Mouse (Mus musculus) left cerebral cortex, postnatal 4 days (tissue): ENCODE data around the gene Zbtb16. TPM values are rescaled to one million over a fixed set of nuclear protein-coding genes. Genes with fewer than 3 reads are reported as not detected.
A peak's percentile ranks its signal among the peaks of the same experiment; 100 is the strongest.

Source experiments
- DNase-seq: peaks from one replicate; pipeline ENCODE4 v3.0.0-alpha.2; 2022
- intact Hi-C: fragments of 180-260 bp; cut with DNase I; formaldehyde crosslinking; loops from one replicate; pipeline ENCODE4 v1.15.1; 2025
- total RNA-seq, 2 experiments: library from RNA; stranded (reverse); gene quantifications; 2 replicates each; pipeline ENCODE4 v1.2.3; 2021

Gene Zbtb16
- total RNA-seq, 2 experiments from 2014 or later: 28.9 to 29.6 TPM

DNA sequence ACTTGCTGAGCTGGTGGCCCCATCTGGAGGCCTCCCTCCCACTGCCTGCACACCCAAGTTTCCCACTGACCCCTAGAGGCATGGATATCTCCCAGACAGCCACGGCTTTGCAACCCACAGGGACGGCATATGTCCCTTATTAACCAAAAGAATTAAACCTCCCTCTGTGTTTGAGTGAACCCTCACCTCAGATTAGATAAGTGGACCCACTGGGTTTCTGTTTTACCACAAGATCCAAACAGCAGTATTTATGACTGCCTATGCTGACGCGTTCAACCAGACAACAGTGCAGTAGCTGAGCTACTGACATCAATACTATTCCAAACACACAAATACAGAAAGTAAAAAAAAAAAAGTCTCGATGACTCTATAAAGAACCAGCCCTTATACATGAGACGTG, 29.4 kb downstream of the Zbtb16 start:
- DNase-seq: no peak
- intact Hi-C loops: no loop called here

DNA sequence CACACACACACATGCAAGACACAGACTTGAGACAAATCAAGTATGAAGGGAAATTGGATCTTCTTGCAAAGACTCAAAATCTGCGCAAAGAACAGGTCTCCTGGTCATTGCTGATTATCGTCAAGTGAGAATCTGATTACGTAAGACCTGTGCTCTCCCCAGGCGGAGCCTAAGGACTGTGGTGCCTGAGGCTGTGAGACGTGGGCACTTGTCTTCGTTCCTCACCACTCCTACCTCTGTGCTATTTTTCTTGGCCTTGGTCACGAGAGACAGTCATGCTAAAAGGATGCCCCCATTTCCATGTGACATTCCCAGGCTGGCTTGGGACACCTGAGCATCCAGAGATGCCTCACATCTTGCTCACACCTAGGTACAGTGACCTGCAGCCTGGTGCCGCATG, 30.2 kb downstream of the Zbtb16 start:
- intact Hi-C loops: no loop called here
- DNase-seq: no peak

DNA sequence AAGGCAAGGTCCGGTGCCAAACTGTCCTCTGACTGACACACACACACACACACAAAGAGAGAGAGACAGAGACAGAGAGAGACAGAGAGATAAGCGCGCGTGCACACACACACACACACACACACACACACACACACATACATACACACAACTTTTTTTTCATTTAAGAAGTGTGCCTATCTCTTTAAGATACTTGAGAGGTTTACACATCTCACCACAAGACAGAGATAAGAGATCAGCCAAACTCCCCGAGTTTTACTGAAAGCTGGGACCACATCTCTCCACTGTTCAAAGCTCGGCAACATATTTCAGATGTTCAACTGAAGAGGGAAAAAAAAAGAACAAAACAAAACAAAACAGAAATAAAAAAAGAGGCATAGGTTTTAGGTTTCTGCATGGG, 31.5 kb downstream of the Zbtb16 start:
- intact Hi-C loops: no loop called here

DNA sequence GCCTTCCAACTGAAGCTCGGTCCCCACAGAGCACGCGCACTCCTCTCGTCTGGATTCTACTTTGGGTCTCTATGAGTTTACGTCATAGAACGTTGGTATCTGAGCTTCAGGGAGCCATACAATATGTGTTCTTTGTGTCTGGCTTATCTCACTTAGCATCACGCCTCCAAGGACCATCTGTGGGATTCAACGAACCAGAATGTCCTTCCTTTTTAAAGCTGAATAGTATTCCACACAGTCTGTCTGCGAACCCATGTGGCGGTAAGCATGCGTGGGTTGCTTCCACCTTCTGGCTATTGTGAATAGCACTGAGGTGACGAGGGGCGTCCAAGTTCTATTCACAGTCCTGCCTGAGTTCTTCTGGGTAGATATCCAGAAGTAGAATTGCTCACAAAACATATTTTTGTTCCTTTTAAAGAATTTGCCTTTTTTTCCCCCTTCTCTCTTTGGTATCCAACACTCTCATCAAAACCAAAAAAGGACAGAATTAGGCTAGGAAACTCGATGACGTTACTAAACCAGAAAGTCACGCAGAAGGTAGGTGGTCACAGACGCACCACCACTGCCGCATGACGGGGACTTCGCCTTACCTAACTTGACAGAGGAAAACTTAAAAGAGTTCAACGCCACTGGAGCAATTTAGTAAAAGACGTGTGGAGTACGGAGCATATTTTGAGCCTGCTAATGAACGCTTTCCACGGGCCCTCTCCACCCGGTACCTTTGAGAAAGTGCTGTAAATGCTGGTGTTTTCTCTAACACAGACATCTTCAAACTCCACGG, 32.4 kb downstream of the Zbtb16 start:
- intact Hi-C loops: no loop called here
- no peak for DNase-seq

More for the DNA sequence above, 31.5 kb downstream of the Zbtb16 start:
- DNase-seq: no peak

DNA sequence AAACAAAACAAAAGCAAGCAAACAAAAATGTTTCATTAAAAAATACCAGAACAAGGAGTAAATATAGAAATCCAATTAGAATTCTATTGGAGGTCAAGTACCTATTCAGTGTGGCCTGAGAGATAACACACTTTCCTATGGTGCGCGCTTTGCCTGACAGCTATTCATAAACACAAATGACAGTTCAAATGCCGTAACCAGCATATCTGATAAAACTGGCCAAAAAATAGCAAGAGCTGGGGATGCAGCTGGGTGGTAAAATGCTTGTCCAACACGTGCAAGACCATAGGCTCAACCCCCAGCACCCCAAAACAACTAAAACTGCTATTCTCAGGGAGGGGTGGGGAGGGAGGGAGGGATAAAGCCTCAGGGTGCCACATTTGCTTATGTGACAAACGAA, 33.6 kb downstream of the Zbtb16 start:
- no peak for DNase-seq
- intact Hi-C loops: no loop called here

DNA sequence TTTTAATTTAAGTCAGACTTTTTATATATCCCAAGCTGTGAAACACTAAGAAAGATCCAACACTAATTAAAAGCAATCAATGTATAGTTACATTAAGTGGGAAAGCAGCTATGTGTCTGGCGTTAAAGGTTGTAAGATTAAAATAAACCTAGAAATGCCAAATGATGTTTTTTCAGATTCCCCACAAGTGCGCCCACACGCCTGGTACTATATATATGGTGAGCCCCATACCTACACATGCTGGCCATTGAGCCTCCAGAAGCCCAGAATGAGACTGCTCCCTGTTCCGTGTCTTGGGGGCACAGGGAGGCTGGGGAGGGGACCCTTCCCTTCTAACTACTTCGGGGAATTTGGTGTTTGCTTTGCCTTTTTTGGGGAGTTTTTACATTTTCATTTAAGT, 34.7 kb downstream of the Zbtb16 start:
- intact Hi-C loops: no loop called here
- no peak for DNase-seq

DNA sequence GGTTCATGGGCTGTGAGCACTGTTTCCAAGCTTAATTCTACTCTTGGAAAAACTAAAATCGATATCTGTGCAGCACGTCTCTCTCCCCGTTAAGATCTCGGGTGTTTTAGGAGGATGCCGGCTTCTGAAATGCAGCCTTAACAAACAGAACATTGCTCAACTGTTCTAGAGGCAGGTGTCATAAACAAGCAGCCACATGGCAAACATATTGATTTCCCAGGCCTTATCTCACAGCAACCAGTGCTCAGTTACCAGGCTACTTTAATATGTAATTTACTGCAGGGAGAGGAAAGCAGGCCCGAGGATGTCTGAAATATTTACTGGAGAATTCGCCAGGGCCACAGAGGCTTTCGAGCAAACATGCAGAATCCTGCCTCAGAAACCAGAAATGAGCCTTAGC, 35.4 kb downstream of the Zbtb16 start:
- no peak for DNase-seq
- intact Hi-C loops: no loop called here

DNA sequence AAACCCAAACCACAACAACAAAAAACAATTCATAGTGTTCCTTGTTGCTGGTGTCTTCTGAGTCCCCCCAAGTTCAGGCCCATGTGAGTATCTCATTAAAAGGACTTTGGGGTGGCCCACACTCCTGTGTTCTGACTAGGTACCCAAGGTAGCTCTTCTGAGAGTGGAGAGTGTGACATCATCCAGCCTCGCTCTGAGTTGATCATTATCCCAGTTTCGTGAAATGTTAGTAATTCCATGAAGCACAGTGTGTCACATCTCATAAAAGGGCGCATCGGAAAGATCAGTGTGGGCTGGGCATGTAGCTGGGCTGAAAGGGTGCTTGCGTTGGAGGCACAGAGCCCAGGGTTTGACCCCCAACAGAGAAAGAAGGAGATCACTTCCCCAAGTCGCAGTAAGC, 38.0 kb downstream of the Zbtb16 start:
- intact Hi-C loops: no loop called here

DNA sequence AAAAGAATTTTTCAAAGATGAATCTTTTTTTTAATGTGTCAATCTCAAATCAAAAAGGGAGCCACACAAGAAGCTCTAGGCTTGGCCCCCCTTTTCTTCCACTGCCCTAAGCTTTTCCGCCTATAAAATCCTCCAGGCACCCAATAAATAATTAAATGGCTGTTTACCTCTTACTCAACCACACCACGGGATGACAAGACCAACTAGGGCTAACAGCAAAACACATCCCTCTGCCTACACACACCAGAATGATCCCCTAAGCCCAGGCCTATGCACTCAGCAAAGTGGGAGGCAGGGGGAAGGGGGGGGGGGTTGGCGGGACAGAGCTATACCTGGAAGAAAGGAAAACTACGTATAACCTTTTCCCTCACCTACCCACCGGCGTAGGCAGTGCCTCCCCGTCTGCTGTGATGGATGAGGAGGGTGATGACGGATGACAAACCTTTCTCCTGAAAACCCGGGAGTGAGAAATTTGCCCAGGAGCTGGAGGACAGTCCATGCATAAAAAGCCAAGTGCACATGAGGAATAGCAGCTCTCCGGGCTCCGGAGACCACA, 39.7 kb downstream of the Zbtb16 start:
- no peak for DNase-seq
- intact Hi-C loops: no loop called here

More for the DNA sequence above, 38.0 kb downstream of the Zbtb16 start:
- no peak for DNase-seq

DNA sequence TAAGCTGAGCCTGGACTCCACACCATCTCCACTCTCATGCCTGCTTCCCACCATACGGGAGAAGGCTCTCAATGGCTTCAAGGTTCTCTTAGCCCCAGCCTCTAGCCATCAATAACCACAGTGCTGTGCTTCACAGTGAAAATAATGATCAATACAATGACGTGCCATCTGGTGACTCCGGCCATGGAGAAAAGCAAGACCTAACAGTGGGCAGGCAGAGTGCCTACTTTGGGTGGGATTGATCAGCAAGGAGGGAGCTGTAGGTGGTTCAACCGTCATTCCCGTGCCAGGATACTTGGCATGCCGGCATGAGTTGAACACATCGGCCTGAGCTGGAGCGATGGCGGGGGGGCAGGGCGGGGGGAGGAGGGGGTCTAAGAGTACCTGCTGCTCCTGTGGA, 40.3 kb downstream of the Zbtb16 start:
- no peak for DNase-seq
- intact Hi-C loops: no loop called here

DNA sequence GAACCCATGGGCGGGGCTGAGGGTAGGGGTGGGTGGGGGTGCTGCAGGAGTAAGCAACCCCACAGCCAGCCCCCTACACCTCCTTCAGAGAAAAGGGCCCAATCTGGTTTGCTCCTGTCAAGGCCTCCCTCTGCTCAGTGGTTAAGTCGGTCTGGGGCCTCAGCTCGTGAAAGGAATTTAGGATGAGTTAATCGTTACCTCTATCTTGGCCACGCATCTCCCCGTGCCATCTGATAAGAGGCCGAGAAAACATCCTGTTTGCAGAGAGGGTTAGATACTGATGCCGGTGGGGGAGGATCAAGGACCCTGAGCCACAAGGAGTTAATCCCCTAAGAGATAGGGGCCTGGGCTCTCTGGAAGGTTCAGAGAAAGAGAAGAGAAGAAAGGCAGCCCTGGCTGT, 40.9 kb downstream of the Zbtb16 start:
- intact Hi-C loops: no loop called here
- DNase-seq: no peak

DNA sequence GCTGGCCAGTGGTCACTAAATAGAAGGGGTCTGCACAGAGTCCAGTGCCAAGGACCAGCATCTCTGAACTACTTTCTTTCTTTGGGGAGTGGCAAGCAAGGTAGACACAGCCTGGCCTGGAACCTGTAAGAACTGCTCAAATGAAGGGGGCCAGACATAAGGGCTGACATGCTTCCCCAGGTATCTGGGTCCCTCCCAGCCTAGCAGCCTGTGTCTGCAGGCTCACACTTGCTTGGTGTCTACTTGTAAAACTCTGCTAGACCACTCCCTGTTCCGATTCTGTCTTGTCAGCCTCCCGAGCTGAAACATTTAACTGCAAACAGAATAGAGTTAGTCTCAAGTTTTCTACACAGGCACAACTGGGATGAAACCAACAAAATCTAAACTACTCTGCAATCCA, 41.6 kb downstream of the Zbtb16 start:
- no peak for DNase-seq

DNA sequence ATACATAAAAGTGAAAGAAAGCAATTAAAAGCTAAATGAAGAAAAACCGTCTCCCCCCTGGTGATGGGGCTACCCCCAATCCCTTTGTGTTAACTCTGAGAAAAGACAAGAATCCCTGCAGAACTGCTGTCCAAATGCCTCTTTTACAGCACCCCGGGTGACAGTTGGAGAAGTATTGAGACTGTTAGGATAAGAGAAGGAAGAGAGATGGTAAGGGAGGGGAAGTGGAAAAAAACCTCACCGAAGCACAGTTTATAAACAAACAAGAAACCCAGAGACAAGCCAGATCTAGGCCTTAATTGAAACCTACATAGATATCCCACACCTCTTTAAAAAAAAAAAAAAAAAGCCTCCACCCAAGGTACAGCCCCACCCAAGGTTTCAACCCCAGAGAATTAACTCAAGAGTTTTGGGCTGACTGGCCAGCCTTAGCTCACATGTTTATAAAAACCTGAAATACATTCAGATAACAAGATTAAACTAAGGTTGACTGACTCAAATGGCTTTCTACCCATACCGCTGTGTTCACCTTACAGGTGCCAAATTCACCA, 42.3 kb downstream of the Zbtb16 start:
- DNase-seq: no peak
- intact Hi-C loops: no loop called here

More for the DNA sequence above, 41.6 kb downstream of the Zbtb16 start:
- intact Hi-C loops: no loop called here

DNA sequence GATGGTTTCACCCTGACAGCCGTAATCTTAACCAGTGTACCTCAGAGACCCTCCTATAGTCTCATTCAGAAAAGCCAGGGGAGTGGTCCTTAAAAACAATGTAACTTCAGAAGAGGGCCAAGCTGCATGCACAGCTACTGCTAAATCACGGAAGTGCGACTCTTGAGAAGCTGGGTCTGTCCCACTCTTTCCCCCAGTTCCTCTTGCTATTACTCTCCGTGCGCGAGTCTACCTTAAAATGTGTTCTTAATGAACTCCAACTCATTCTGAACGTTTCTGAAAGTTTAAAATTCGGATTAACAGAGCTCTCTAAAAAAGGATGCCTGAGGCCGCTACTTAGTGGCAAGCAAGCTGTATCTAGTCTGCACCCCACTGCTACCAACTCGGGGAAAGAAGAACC, 45.4 kb downstream of the Zbtb16 start:
- DNase-seq: no peak
- intact Hi-C loops: no loop called here

DNA sequence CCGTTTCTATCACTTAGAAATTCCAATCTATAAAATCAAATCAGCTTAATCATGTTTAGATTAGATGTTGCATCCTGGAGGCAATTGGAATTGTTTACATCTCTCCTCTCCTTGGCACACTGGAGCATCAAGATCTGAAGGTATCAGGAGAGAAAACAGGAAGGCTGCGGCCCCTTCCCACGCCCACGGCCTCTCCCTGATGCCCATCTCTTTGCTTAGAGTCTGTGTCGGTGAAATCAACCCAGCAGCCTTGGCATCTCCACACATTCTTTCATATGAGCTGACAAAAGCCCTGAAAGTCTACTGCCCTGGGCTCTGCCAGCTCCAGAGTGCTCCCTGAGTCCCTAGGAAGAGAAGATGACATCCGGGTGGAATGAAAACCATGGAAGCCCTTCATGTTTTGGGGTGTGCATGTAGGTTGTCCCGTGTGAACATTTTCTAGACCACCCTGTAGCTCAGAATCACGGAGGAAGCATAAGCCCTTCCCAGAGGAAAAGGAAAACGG, 48.1 kb downstream of the Zbtb16 start:
- DNase-seq: no peak
- intact Hi-C loops: no loop called here

DNA sequence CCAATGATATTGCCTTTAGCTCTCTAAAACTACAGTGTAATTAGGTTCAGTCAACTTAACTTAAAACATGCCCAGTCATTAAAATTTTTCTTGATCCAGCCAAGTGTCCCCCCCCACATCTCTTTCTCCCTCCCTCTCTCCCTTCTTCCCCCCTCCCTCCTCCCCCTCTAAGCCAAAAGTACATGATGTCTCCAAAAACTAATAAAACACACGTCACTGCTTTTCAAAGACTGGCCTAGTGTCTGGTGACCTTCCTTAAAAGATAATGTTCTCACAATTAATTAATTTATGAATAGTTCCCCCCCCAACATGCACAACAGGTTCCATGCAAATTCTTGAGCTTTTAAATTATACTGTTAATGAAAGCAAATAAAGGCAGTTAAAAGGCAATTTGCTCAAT, 48.7 kb downstream of the Zbtb16 start:
- intact Hi-C loops: no loop called here
- DNase-seq: no peak

DNA sequence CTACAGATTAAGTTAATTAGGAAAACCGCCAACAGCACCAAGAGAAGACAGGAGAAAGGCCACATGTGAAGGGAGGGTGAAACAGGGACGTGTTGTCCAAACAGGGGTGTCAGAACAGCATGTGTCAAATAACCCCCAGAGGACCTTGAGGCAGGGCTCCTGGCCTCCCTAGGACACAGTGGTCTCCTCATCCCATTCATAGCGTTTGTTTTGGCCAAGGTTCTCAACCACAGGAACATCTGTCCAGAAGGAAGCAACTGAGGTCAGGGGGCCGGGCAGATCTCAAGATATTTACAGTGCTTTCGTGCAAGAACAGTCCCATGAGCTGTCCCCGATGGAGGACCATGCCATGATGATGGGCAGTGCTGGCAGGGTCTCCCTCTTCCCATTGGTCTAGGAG, 49.2 kb downstream of the Zbtb16 start:
- intact Hi-C loops: no loop called here
- no peak for DNase-seq

DNA sequence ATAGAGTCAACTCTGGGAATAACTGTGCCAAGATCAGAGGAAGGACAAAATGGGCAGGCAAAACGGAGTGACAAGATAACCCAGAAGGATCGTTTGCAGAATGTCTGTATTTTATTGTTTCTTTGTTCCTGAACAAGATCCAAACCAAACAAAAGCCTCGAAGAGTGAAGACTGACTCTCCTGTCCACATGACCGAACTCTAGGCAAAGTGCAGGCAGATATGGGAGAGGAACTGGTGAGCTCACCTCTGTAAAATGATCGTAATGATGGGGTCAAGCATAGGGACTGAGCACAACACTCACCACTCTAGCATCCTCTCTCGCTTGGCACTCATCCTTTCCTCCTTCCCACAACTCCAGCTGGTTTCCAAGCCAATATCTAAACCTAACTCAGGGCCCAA, 51.1 kb downstream of the Zbtb16 start:
- intact Hi-C loops: no loop called here

DNA sequence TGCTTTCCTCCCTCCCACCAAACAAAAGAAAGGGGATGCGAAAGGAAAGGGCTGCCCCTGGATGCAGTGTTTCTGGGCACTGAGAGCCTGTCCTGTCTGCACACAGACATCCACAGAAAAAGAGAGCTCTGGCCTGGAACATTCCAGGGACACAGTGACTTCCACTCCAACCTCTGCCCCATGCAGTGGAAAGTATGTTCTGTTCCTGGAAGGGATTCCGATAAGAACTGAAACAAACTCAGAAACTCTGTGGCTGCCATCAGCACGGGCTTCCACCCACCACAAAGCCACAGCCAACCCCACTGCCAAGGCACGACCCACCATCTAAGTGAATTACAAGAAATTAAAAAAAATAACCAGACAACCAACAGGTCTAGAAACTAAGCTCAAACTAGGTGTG, 52.7 kb downstream of the Zbtb16 start:
- intact Hi-C loops: no loop called here
- no peak for DNase-seq

More for the DNA sequence above, 51.1 kb downstream of the Zbtb16 start:
- DNase-seq: no peak

DNA sequence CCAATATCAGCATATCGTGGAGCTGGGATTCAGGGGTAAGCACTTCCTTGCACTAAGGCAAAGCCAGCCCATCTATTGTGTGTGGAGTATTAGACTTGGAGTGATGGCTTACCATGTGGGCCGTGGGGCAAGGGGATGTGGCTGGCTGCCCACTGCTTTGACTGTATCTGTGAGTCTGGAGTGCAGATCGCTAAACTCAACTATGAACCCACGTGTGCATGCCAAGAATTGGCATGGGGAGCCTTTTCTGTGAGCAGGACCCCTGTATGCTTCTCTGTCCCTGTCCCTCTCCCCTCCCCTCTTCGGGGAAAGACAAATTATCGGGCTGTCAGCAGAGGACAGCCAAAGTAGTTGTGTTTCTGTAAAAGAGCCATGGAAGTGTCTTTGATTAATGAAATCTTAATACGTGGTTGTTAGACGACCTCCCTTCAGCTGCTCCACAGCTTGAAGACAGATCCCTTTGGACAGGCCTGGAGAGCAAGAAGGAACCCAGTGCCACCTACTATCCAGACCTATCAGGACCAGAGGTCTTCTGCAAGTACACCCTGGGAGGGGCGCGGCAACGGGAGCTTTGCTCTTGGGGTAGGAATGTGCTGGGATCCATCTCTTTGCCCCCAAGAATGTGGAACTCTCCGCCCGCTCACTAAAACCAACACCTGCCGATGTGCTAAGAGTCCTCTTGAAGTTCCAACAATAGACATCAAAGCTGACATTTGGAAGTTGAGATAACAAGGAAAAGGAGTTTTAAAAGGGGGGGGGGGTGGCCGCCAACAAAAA, 53.5 kb downstream of the Zbtb16 start:
- DNase-seq: peak; percentile 42
- intact Hi-C loops: no loop called here

DNA sequence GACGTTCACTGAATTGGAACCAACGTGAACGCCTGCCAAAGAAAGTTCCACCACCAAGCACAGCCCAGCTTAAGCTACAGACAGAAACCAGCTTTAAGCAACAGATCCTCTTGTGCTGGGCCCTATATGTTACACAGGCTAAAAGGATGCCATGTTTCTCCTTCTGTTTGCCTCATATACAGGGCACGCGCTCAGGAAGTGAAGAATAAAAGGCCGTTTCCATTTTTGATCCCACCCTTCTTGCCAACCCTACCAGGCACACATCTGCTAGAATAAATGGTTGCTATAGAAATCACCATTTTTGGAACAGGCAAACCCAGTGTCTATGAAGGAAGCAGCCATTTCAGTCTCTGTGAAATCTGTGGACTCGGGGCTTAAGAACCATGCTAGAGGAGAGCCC, 59.8 kb downstream of the Zbtb16 start:
- intact Hi-C loops: no loop called here

More for the DNA sequence above, 59.8 kb downstream of the Zbtb16 start:
- no peak for DNase-seq
